Comparison of ENCODE assay signal across 9 mouse cellular contexts in genomic region chr3:121500225-121500624, GRCm38 (mm10). TPM values are rescaled to one million over a fixed set of nuclear protein-coding genes. Genes with fewer than 3 reads are reported as not detected.
A peak's percentile ranks its signal among the peaks of the same experiment; 100 is the strongest.
DNase-seq lines count a peak whose midpoint lies in the region; ATAC-seq and TF ChIP-seq lines count a peak whose summit lies in the region.
"Had no signal": no experiment of that assay in that cellular context is flagged by ENCODE, and none has a peak within 500 bp of the region (broad histone marks: within the 10 kb centered on the region; RNA-seq: fewer than 3 reads in every experiment).

No protein-coding gene starts in this region.

- no peak for TF ChIP-seq POLR2A in myocyte (IDR thresholded peaks at IDR 0.05; ENCODE audit: insufficient read length, low read depth)

- no peak overlapping the region for H3K4me2 ChIP-seq in hindbrain, embryonic 13.5 days
- H3K4me2 ChIP-seq in myocyte (ENCODE audit: low read depth), result peak overlapping the region; percentile 57
- H3K4me2 ChIP-seq: neural tube, embryonic 13.5 days had no signal

- no peak for ATAC-seq in hindbrain, embryonic 13.5 days (ENCODE audit: low FRiP score)
- ATAC-seq in inflammation-experienced regulatory T-cells, adult 6 months, result peak; percentile 93

- no peaks in the 10 kb centered on the region for H3K36me3 ChIP-seq in hindbrain, embryonic 10.5 days
- H3K36me3 ChIP-seq in hindbrain, embryonic 13.5 days, result no peaks in the 10 kb centered on the region
- no peaks in the 10 kb centered on the region for H3K36me3 ChIP-seq in myocyte (ENCODE audit: control insufficient read depth, insufficient read depth)
- H3K36me3 ChIP-seq: neural tube, embryonic 13.5 days had no signal

- intact Hi-C loops in left cerebral cortex, postnatal 36 days (cut with DNase I), result loop anchor here (2.0 to 5.0 kb wide), 3 partner anchors 73 to 328 kb away; partner anchors contain the start of genes Cnn3 and Rwdd3

- H3K79me2 ChIP-seq in myocyte (ENCODE audit: control insufficient read depth, insufficient read depth), result no peaks in the 10 kb centered on the region

- DNase-seq in hindbrain, embryonic 10.5 days (ENCODE audit: low spot score), result peak; percentile 61
- DNase-seq in c-Kit-positive CD71-positive TER-119-negative erythroid progenitor cells, embryonic 14.5 days (ENCODE audit: low read depth), result peak; percentile 56
- DNase-seq in frontal cortex, postnatal 25 days (ENCODE audit: low spot score in 2 of 2), result peak; percentile 37 to 48
- peak; percentile 54 to 56 for DNase-seq in left cerebral cortex, postnatal 36 days (ENCODE audit: low spot score in 2 of 2)
- DNase-seq in telencephalon, adult 2 months (ENCODE audit: low read depth, low spot score), result peak; percentile 29

- WGBS in hindbrain, embryonic 10.5 days, result 60% methylated on average over 10 of the region's 10 CpGs
- 61% methylated on average over 10 of the region's 10 CpGs for WGBS in hindbrain, embryonic 13.5 days

- H3K4me3 ChIP-seq in hindbrain, embryonic 10.5 days, result no peak overlapping the region
- H3K4me3 ChIP-seq in hindbrain, embryonic 13.5 days, result no peak overlapping the region
- no peak overlapping the region for H3K4me3 ChIP-seq in myocyte
- H3K4me3 ChIP-seq: neural tube, embryonic 13.5 days had no signal

- H3K27me3 ChIP-seq in hindbrain, embryonic 10.5 days (ENCODE audit: insufficient read depth, poor library complexity, severe bottlenecking), result no peaks in the 10 kb centered on the region
- H3K27me3 ChIP-seq in hindbrain, embryonic 13.5 days, result no peaks in the 10 kb centered on the region
- no peaks in the 10 kb centered on the region for H3K27me3 ChIP-seq in myocyte (ENCODE audit: control insufficient read depth, insufficient read depth, insufficient read length)
- H3K27me3 ChIP-seq: neural tube, embryonic 13.5 days had no signal

- no peak overlapping the region for H3K9ac ChIP-seq in hindbrain, embryonic 13.5 days
- H3K9ac ChIP-seq: neural tube, embryonic 13.5 days had no signal

- peaks cover 8% of the 10 kb centered on the region for H3K4me1 ChIP-seq in hindbrain, embryonic 10.5 days (replicated peaks)
- peaks cover 6% of the 10 kb centered on the region; the same call in 1 of the 2 replicates for H3K4me1 ChIP-seq in hindbrain, embryonic 13.5 days (replicated peaks)
- H3K4me1 ChIP-seq: neural tube, embryonic 13.5 days had no signal

- H3K9me3 ChIP-seq in hindbrain, embryonic 10.5 days, result no peaks in the 10 kb centered on the region
- H3K9me3 ChIP-seq in hindbrain, embryonic 13.5 days, result no peaks in the 10 kb centered on the region
- H3K9me3 ChIP-seq: neural tube, embryonic 13.5 days had no signal

- H3ac ChIP-seq in myocyte (ENCODE audit: control insufficient read depth, insufficient read length), result no peak overlapping the region

- no peak overlapping the region for H3K27ac ChIP-seq in hindbrain, embryonic 10.5 days
- no peak overlapping the region for H3K27ac ChIP-seq in hindbrain, embryonic 13.5 days
- H3K27ac ChIP-seq: neural tube, embryonic 13.5 days had no signal

TF ChIP-seq in myocyte, 11 proteins besides CTCF, POLR2A, EP300 and RAD21:
- peak; percentile 28 for TF ChIP-seq POLR2AphosphoS2 (IDR thresholded peaks at IDR 0.05; ENCODE audit: insufficient read length, low read depth)
- TF ChIP-seq SRF (IDR thresholded peaks at IDR 0.05; ENCODE audit: control insufficient read depth, insufficient read length, low read depth), result no peak

RNA-seq across cellular contexts. Expression of gene Slc44a3, which starts 32.0 kb away (rescaled TPM):
- 0.33 and 0.98 TPM in 2 replicates for polyA plus RNA-seq in hindbrain, embryonic 10.5 days (2016; fragmentation: Nextera tagmentation; extraction: Ambion mirVana)
- 0.78 and 1.3 TPM in 2 replicates for polyA plus RNA-seq in hindbrain, embryonic 13.5 days (2015; fragmentation: Nextera tagmentation; extraction: Ambion mirVana)
- not detected for polyA plus RNA-seq in inflammation-experienced regulatory T-cells, adult 6 months (2017; shearing (Covaris generic))
- not detected for total RNA-seq in left cerebral cortex, postnatal 36 days (2021)
- 2.3 TPM for polyA plus RNA-seq in myocyte (2012; fragmentation: generic; extraction: Trizol)
